Mouse (Mus musculus) c-Kit-positive CD71-negative TER-119-negative erythroid progenitor cells, embryonic 14.5 days (primary cell): Measurements from ENCODE around the gene Cnn2.
"Not testable (repeated sequence)": the region's sequence is repeated elsewhere in the genome, so short reads cannot be mapped to it uniquely, and the experiment has no call there.

Experiments
- DNase-seq: peaks from one replicate; pipeline ENCODE4 v3.0.0-alpha.2; 2013; ENCODE audit warnings: low read depth

Gene Cnn2

GRCm38 (mm10) chr10:80041409-80042060, 53.2 kb downstream of the Cnn2 start:
- DNase-seq: not testable (repeated sequence)

- DNase-seq: no peak
These were observed 55.7 kb downstream of the Cnn2 start for GRCm38 (mm10) chr10:80044087-80044486.

DNA sequence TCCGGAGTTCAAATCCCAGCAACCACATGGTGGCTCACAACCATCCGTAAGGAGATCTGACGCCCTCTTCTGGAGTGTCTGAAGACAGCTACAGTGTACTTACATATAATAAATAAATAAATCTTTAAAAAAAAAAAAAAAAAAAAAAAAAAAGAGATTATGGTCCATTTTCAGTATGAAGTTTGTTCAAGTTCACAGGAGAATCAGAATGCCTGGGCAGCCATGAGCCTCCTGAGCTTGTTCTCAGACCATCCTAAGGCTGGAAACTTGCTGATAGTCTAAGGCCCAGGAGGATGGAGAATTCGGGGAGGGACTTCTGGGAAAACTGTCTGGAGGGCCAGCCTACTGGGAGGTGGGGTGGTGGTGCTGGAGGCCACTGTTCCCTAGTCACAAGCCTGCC, 57.0 kb downstream of the Cnn2 start:
- not testable (repeated sequence) for DNase-seq
